ENCODE assay signal across 8 mouse cellular contexts in genomic region chr11:31796245-31796644, GRCm38 (mm10).
DNase-seq lines count a peak whose midpoint lies in the region; ATAC-seq and TF ChIP-seq lines count a peak whose summit lies in the region.

No protein-coding gene starts in this region.

- H3K4me2 ChIP-seq in forebrain, embryonic 15.5 days (replicated peaks): no peak overlapping the region
- H3K4me2 ChIP-seq in forebrain, embryonic 11.5 days (ENCODE audit: low read depth, low read length, severe bottlenecking): no peak overlapping the region

- 68% methylated on average over 6 of the region's 6 CpGs for WGBS in forebrain, embryonic 15.5 days
- whole genome bisulfite sequencing in forebrain, embryonic 11.5 days: 68% methylated on average over 6 of the region's 6 CpGs
- 28% methylated on average over 6 of the region's 6 CpGs for WGBS in olfactory bulb, adult 2 months

- TF ChIP-seq POLR2A in olfactory bulb, adult 2 months (IDR thresholded peaks at IDR 0.05; ENCODE audit: insufficient read depth, low read depth, low read length): no peak

- no peak for TF ChIP-seq CTCF in olfactory bulb, adult 2 months (IDR thresholded peaks at IDR 0.05; ENCODE audit: insufficient read depth, low read depth, low read length)

- no peak overlapping the region for H3K9ac ChIP-seq in forebrain, embryonic 15.5 days (replicated peaks)
- H3K9ac ChIP-seq in forebrain, embryonic 11.5 days (ENCODE audit: low read length): no peak overlapping the region

- no peak overlapping the region for H3K4me3 ChIP-seq in forebrain, embryonic 15.5 days
- no peak overlapping the region for H3K4me3 ChIP-seq in forebrain, embryonic 11.5 days (ENCODE audit: low read depth, low read length)
- H3K4me3 ChIP-seq in olfactory bulb, adult 2 months (ENCODE audit: insufficient read depth, low read depth, low read length): no peak overlapping the region

- peak; percentile 43; the same call in 1 of the 2 replicates for ATAC-seq in forebrain, embryonic 15.5 days (replicated peaks)
- no peak for ATAC-seq in forebrain, embryonic 11.5 days (replicated peaks; ENCODE audit: low FRiP score)

- no peak overlapping the region for H3K27ac ChIP-seq in forebrain, embryonic 15.5 days (replicated peaks)
- no peak overlapping the region for H3K27ac ChIP-seq in forebrain, embryonic 11.5 days (ENCODE audit: low read depth, low read length)
- H3K27ac ChIP-seq in olfactory bulb, adult 2 months (ENCODE audit: insufficient read depth, low read depth, low read length): peak overlapping the region; percentile 7

- no peaks in the 10 kb centered on the region for H3K36me3 ChIP-seq in forebrain, embryonic 15.5 days
- H3K36me3 ChIP-seq in forebrain, embryonic 11.5 days (ENCODE audit: control insufficient read depth, insufficient read depth, low read length): no peaks in the 10 kb centered on the region

- no peaks in the 10 kb centered on the region for H3K27me3 ChIP-seq in forebrain, embryonic 15.5 days
- no peaks in the 10 kb centered on the region for H3K27me3 ChIP-seq in forebrain, embryonic 11.5 days (ENCODE audit: control insufficient read depth, insufficient read depth, low read length)

- H3K4me1 ChIP-seq in forebrain, embryonic 15.5 days: no peaks in the 10 kb centered on the region
- H3K4me1 ChIP-seq in forebrain, embryonic 11.5 days (replicated peaks; ENCODE audit: control insufficient read depth, insufficient read depth, low read length): no peaks in the 10 kb centered on the region
- H3K4me1 ChIP-seq in olfactory bulb, adult 2 months (ENCODE audit: control insufficient read depth, insufficient read depth, low read length): peaks cover 7% of the 10 kb centered on the region

- no peaks in the 10 kb centered on the region for H3K9me3 ChIP-seq in forebrain, embryonic 15.5 days
- no peaks in the 10 kb centered on the region for H3K9me3 ChIP-seq in forebrain, embryonic 11.5 days (ENCODE audit: control insufficient read depth, low read length)

- intact Hi-C loops in gastrocnemius, postnatal 14 days (cut with DNase I; ENCODE audit: low total_unique reads): no loop called here

- no peak for DNase-seq in forebrain, embryonic 11.5 days (ENCODE audit: low spot score)
- peak; percentile 12 for DNase-seq in thymus, postnatal 0 days (ENCODE audit: low spot score)
- no peak for DNase-seq in thymus, postnatal 4 days
- peak; percentile 50 for DNase-seq in gastrocnemius, postnatal 14 days
- peak; percentile 27 to 62 for DNase-seq in kidney, postnatal 25 days
- DNase-seq in spleen, postnatal 10 days (ENCODE audit: low spot score in 2 of 2): no peak

Comparison
In these comparisons a context has a peak if more than half of its experiments do, and no peak if none do; other contexts are left out.
1. DNase-seq: peak in thymus, postnatal 0 days (single experiment), gastrocnemius, postnatal 14 days (single experiment) and kidney, postnatal 25 days (2 of 2); none in forebrain, embryonic 11.5 days (single experiment), thymus, postnatal 4 days (single experiment) and spleen, postnatal 10 days (0 of 2).